Mouse (Mus musculus) heart, adult 8-10 months (tissue): ENCODE measurements around the gene Tysnd1. TPM values are rescaled to one million over a fixed set of nuclear protein-coding genes. Genes with fewer than 3 reads are reported as not detected.

Experiments used
- DNase-seq: peaks from one replicate; pipeline ENCODE4 v3.0.0; 2022; ENCODE audit warnings: low spot score
- total RNA-seq, 4 experiments: library from RNA; stranded (reverse); gene quantifications; 2 replicates each; pipeline ENCODE4 v1.2.4; 2022

Tysnd1 gene
- total RNA-seq: 10 to 100 TPM; 21.8 to 24.1 (median 23.6) TPM

- peak; percentile 95 for DNase-seq
Measured at GRCm38 (mm10) chr10:61694870-61695670, at the start of gene Tysnd1. TSS of gene Tysnd1 (plus strand) at chr10:61695514.

GRCm38 (mm10) chr10:61646557-61646956, 48.8 kb upstream of the Tysnd1 start:
- no peak for DNase-seq

DNA sequence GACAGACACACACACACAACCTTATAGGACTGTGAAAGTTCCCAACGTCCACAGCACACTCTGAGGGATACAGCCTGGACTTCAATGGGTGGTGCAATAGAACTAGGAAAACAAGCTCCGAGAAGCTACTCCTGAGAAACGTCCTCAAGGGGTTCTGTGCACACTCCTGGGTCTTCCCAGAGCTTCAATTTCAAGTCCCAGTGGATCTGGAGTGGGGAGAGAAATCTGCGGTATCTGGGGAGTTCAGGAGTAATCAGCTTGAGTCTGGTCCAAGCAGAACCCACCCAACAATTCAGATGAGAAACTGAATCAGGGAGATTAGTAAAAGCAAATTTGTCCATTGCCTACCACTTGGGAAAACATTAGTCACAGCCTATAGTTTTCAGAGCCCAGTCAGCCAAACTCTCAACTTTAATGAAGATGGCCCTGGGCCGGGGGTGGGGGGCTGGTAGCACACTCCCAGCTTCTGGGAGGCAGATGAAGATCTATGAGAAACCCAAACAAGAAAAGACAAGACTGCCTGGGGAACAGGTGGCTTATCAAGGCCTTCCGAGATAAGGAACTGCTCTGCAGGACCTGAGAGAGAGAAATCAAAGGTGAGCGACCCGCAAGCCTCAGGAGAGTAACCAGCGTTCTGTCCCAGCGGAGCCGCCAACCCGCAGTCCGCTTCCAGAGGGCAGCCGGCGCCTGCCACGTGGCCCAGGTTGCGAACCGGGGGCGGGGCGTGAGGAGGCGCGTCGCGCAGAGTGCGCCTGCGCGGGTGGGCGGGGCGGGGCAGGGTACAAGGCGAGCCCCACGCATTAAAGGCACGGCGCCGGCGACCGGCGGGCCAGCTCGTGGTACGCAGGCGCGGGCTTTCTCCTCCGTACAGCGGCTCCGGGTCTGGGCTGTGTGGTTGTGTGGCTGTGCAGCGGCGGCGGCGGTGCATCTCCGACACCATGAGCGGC, 47.3 kb upstream of the Tysnd1 start, which contains the start of gene Ppa1:
Gene Ppa1 (plus strand): TSS at position 763 of the 947 bp plus-strand sequence.
- peak; percentile 79 for DNase-seq

DNA sequence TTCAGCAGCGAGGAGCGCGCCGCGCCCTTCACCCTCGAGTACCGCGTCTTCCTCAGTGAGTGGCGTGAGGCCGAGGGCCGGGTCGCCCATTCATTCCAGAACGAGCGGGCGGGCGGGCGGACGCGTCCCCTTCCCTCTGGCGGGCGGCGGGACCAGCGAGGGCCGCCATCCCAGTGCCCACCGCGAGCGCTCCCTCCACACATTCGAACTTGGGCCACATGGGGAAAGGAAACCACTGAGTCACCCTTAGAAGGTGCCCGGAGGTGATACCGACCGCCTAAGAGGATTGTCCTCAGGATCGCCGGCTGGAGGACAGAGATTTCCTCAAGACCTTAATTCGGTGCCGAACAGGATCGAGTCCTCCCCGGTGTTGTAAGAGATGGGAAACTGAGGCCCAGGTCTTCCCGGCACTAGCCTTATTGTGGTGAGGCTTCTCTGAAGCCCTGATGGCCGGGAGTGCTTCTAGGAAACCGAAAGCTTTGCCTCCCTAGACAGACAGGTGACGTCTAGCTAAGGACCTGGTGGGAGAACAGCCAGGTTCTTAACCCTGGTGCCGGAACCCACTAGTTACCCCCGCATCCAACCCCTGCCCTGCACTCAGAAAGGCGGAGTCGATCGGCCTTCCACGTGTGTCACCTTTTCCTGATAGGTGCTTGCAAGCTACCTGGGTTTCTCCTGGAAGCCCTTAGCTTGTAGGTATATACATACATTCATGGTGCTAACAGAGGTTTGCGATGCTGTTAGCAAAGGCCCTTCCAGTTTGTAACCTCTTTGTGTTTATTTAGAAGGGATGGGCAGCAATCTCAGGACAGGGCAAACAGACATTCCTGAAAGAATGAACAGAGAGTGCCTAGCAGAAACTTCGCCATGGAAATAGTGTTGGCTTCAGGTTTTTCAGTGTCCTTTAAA, 46.3 kb upstream of the Tysnd1 start:
- no peak for DNase-seq

GRCm38 (mm10) chr10:61654105-61654504, 41.2 kb upstream of the Tysnd1 start:
- no peak for DNase-seq

DNA sequence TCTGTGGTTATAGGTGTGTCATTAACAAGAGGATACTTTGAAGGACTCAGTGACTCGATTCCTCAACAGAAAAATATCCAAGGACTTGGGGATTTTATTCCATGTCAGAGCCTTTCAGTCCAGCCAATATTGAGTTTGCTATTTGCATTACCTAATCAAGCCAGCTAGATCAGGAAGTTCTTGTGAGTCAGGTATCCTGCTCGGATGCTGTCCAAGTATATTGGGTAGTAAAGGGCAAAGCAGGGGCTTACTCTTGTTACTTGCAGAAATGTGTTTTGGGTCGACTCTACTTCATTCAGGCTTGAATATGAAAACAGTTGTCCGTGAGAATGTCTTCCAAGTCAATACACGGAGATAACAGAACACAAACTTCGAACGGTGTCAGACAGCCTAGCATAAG, 40.6 kb upstream of the Tysnd1 start:
- no peak for DNase-seq

- DNase-seq: no peak
Measured at GRCm38 (mm10) chr10:61655188-61655587, 40.1 kb upstream of the Tysnd1 start.

DNA sequence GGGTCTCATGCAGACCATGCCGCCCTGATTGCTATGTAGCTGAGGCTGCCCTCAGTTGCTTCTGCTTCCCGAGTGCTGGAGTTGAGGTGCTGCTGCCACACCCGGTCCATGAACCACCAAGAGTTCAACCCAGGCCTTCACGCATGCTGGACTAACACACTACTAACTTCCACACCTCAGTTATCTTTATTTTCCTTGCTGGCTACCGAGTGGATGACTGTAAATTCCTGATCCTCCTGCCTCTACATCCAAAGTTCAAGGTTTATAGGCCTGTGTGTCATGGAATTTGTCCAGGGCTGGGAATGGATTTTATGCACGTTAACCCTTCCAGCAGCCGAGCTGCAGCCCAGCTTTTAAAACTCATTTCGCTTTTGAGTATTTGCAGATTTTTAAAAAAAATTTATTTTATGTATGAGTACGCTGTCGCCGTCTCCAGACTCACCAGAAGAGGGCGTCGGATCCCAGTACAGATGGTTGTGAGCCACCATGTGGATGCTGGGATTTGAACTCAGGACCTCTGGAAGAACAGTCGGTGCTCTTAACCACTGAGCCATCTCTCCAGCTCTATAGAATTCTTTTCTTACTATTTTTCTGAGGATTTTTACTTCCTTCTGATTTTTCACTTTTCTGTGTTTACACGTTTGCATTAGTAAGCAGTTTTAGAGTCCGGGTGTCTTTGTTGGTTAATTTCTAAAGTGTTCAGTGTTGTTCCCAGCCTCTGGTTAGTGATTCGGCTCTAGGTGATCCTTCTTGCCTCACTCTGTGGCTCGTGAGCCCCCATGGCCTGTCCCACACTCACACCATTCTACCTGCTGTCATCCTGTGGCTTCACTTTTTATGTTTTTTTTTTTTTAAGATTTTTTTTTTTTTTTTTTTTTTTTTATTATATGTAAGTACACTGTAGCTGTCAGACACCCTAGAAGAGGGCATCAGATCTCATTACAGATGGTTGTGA, 38.1 kb upstream of the Tysnd1 start:
- no peak for DNase-seq

DNA sequence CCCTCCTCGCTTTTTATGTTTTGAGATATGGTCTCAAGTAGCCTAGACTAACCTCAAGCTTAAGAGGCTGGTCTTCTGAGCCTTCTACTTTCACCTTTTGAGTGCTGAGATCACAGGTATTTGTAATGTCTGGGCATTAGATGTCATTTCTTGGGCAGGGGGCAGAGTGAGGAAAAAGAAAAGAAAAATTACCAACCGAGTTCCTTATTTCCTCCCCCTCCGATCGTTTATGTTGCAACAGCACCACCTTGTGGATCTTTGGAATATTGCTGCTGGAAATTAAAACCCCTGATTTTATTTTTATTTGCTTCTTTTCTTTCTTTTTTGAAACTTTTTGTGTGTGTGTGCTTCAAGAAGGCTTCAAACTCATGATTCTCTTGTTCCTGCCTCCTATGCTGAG, 37.3 kb upstream of the Tysnd1 start:
- peak; percentile 45 for DNase-seq

GRCm38 (mm10) chr10:61661887-61662286, 33.4 kb upstream of the Tysnd1 start:
- DNase-seq: peak; percentile 26

GRCm38 (mm10) chr10:61662391-61662988, 32.8 kb upstream of the Tysnd1 start:
- DNase-seq: no peak

DNA sequence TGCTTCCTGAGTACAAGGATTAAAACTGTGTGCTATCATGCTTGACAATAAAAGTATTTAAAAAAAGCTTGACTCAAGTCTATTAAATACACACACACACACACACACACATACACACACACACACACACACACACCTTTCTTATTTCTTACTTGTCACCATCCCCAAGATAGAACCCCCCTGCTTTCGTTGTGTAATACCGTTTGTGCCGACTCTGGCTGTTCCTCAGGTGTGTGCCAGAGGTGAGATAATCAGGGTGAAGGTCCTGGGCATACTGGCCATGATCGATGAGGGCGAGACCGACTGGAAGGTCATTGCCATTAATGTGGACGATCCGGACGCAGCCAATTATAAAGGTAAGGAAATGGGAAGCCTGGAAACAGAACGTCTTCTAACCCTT, 30.2 kb upstream of the Tysnd1 start:
- no peak for DNase-seq

DNA sequence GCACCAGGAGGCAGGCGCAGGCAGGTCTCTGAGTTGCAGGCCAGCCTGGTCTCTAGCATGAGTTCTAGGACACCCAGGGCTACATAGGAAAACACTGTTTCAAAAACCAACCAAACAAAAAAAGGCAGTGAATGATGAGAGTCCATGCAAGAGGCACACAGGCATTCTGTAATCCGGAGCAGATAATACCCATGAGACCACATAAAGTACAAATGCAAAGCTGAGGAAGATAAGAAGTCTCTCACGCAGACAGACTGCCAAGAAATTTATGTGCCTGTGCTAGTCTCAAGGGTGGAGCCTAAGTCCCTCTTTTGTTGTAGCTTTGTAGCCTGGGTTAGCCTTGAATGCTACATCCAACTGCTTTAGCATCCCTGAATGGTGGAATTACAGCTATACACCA, 29.7 kb upstream of the Tysnd1 start:
- no peak for DNase-seq

DNA sequence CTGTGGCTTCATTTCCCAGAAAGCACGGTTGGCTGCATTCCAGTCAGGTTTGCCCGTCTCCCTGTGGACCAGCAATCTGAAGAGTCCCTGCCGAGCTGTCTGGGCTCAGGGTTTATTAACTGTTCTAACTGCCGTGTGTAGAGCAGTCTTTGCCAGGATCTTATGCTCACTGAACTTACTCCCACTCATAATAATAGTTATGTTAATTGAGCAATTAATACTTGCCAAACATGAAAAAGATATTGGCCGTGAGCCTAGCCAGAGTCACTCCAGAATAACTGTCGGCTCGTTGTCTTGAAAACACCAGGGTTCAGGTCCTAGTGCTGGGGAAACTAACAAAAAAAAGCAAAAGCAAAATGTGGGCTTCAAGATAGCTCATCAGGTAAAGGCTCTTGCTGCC, 26.0 kb upstream of the Tysnd1 start:
- DNase-seq: no peak

DNA sequence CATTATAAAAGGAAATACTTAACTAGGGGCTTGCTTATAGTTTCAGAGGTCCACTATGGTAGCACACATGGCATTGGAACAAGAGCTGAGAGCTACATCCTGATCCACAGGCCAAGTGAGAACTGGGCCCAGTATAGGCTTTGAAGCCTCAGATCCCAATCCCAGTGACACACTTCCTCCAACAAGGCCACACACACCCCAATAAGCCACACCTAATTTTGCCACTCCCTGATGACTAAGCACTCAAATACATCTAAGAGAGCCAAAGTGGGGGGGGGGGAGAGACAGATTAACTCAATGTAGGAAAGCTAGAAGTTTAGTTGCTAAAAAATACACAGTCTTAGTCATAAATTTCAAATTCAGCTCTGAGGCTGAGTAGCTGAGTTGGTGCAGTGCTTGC, 25.4 kb upstream of the Tysnd1 start:
- DNase-seq: no peak

- no peak for DNase-seq
Measured at GRCm38 (mm10) chr10:61670758-61671157, 24.6 kb upstream of the Tysnd1 start.

DNA sequence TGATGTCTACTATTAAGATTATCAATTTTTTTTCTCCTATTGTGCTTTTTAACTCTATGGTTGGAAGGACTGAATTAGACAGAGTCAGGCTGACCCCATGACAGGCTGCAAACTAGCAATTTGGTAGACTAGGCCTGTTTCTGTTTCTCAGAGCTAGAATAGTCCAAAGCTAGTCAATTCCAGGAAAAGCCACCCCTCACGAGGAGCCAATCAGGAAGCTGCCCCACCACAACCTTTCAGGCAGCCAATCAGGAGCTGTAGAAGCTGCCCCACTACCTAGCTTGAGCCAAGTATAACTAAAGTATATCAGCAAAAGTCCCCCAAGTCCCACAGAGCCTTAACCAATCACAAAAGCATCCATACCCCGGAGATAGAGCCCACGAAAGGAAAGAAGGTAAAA, 19.4 kb upstream of the Tysnd1 start:
- no peak for DNase-seq

- DNase-seq: no peak
Measured at GRCm38 (mm10) chr10:61679545-61679944, 15.8 kb upstream of the Tysnd1 start.

DNA sequence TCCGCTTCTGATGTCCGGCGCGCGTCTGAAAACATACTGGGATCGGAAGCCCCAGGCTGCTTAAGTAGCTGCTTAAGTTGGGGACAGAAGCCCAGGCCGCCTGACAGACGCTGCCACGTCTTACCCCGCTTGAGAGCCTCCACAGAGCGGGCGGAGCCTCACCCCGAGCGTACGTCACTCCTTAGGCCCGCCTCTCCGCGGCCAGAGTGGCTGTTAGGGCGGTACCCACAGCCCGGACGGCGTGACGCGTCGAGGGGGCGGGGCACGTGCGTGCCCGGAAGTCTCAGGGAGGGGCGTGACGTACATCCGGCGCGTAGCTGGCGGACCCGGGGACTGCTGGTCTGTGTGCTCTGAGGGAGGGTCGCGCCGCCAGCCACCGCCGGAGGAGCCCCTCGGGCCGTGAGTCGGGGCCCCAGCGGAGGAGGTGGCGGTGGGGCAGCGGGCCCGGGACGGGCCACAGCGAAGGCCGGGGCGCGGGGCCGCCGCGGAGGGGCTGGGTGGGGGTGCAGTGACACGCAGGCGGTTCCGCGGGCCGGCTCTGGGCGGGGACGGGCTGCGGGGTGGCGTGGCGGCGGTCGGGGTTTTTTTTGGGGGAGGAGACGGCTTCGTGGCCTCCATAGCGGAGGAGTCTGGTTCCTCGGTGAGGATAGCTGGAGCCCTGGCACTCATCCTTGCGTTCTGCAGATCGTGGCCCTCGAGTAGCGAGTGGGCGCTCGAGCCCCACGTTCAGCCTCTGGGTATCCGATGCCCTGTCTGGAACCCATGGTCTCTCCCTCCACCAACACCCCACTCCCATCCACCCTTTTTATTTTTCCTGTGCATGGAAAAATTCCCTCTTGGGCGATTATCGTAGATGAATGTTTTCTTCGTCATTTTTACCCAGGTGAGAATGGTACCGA, 15.1 kb upstream of the Tysnd1 start, which contains the start of gene Sar1a:
Gene Sar1a (plus strand): TSS at position 285 of the 899 bp plus-strand sequence.
- DNase-seq: peak; percentile 97
